Mouse (Mus musculus): Measurements from ENCODE around the gene Plekha7. TPM values are rescaled to one million over a fixed set of nuclear protein-coding genes. Genes with fewer than 3 reads are reported as not detected.
A peak's percentile ranks its signal among the peaks of the same experiment; 100 is the strongest.

Gene Plekha7
- polyA plus RNA-seq, 1 experiment, result 13.5 TPM

GRCm38 (mm10) chr7:116287959-116288358 is 20.2 kb downstream of the Plekha7 start:
- no peak overlapping the region for H3K27ac ChIP-seq (ENCODE audit: insufficient read depth, low read length)
- no peak for DNase-seq
- H3K4me3 ChIP-seq (replicated peaks; ENCODE audit: insufficient read depth, low read depth, low read length), result no peak overlapping the region
- no peak for TF ChIP-seq POLR2A (IDR thresholded peaks at IDR 0.05; ENCODE audit: borderline replicate concordance, insufficient read depth, low read length)
- no peak for TF ChIP-seq CTCF (IDR thresholded peaks at IDR 0.05; ENCODE audit: borderline replicate concordance, insufficient read depth, low read depth, low read length)
- WGBS, result 84% methylated on average over 5 of the region's 5 CpGs
- no peaks in the 10 kb centered on the region for H3K27me3 ChIP-seq (ENCODE audit: control insufficient read depth, insufficient read depth, low read length)
- H3K4me1 ChIP-seq (ENCODE audit: control insufficient read depth, insufficient read depth, low read length), result no peaks in the 10 kb centered on the region; the same call in 1 of the 2 replicates

GRCm38 (mm10) chr7:116286611-116287355 is 21.4 kb downstream of the Plekha7 start:
- H3K4me1 ChIP-seq (ENCODE audit: control insufficient read depth, insufficient read depth, low read length), result no peaks in the 10 kb centered on the region; the same call in 1 of the 2 replicates
- 59% methylated on average over 11 of the region's 11 CpGs for WGBS
- DNase-seq, result no peak
- H3K27me3 ChIP-seq (ENCODE audit: control insufficient read depth, insufficient read depth, low read length), result no peaks in the 10 kb centered on the region
- no peak overlapping the region for H3K4me3 ChIP-seq (replicated peaks; ENCODE audit: insufficient read depth, low read depth, low read length)
- no peak for TF ChIP-seq POLR2A (IDR thresholded peaks at IDR 0.05; ENCODE audit: borderline replicate concordance, insufficient read depth, low read length)
- no peak for TF ChIP-seq CTCF (IDR thresholded peaks at IDR 0.05; ENCODE audit: borderline replicate concordance, insufficient read depth, low read depth, low read length)
- no peak overlapping the region for H3K27ac ChIP-seq (ENCODE audit: insufficient read depth, low read length)

GRCm38 (mm10) chr7:116286173-116286572 is 22.0 kb downstream of the Plekha7 start:
- no peaks in the 10 kb centered on the region; the same call in 1 of the 2 replicates for H3K4me1 ChIP-seq (ENCODE audit: control insufficient read depth, insufficient read depth, low read length)
- DNase-seq, result no peak
- no peak for TF ChIP-seq POLR2A (IDR thresholded peaks at IDR 0.05; ENCODE audit: borderline replicate concordance, insufficient read depth, low read length)
- TF ChIP-seq CTCF (IDR thresholded peaks at IDR 0.05; ENCODE audit: borderline replicate concordance, insufficient read depth, low read depth, low read length), result no peak
- WGBS, result 49% methylated on average over 12 of the region's 12 CpGs
- H3K4me3 ChIP-seq (replicated peaks; ENCODE audit: insufficient read depth, low read depth, low read length), result no peak overlapping the region
- no peak overlapping the region for H3K27ac ChIP-seq (ENCODE audit: insufficient read depth, low read length)
- no peaks in the 10 kb centered on the region for H3K27me3 ChIP-seq (ENCODE audit: control insufficient read depth, insufficient read depth, low read length)

- H3K27ac ChIP-seq (ENCODE audit: insufficient read depth, low read length), result no peak overlapping the region
- WGBS, result 95% methylated on average over 1 of the region's 1 CpGs
- no peaks in the 10 kb centered on the region for H3K4me1 ChIP-seq (ENCODE audit: control insufficient read depth, insufficient read depth, low read length)
- DNase-seq, result no peak
- no peak overlapping the region for H3K4me3 ChIP-seq (replicated peaks; ENCODE audit: insufficient read depth, low read depth, low read length)
- no peak for TF ChIP-seq CTCF (IDR thresholded peaks at IDR 0.05; ENCODE audit: borderline replicate concordance, insufficient read depth, low read depth, low read length)
- no peak for TF ChIP-seq POLR2A (IDR thresholded peaks at IDR 0.05; ENCODE audit: borderline replicate concordance, insufficient read depth, low read length)
- no peaks in the 10 kb centered on the region for H3K27me3 ChIP-seq (ENCODE audit: control insufficient read depth, insufficient read depth, low read length)
These were observed 23.0 kb downstream of the Plekha7 start for GRCm38 (mm10) chr7:116285216-116285615.

GRCm38 (mm10) chr7:116282755-116283154 is 25.4 kb downstream of the Plekha7 start:
- no peak for TF ChIP-seq CTCF (IDR thresholded peaks at IDR 0.05; ENCODE audit: borderline replicate concordance, insufficient read depth, low read depth, low read length)
- TF ChIP-seq POLR2A (IDR thresholded peaks at IDR 0.05; ENCODE audit: borderline replicate concordance, insufficient read depth, low read length), result no peak
- Histone ChIP-seq H3K4me3 (replicated peaks; ENCODE audit: insufficient read depth, low read depth, low read length) (no peak overlapping the region), H3K4me1 (ENCODE audit: control insufficient read depth, insufficient read depth, low read length) (no peaks in the 10 kb centered on the region), H3K27me3 (ENCODE audit: control insufficient read depth, insufficient read depth, low read length) (no peaks in the 10 kb centered on the region), H3K27ac (ENCODE audit: insufficient read depth, low read length) (no peak overlapping the region)
- DNase-seq, result peak in 1 of 2 experiments; percentile 40
- 35% methylated on average over 11 of the region's 11 CpGs for WGBS

GRCm38 (mm10) chr7:116280126-116280525 is 28.1 kb downstream of the Plekha7 start:
- no peaks in the 10 kb centered on the region for H3K27me3 ChIP-seq (ENCODE audit: control insufficient read depth, insufficient read depth, low read length)
- H3K4me1 ChIP-seq (ENCODE audit: control insufficient read depth, insufficient read depth, low read length), result no peaks in the 10 kb centered on the region
- 68% methylated on average over 5 of the region's 5 CpGs for WGBS
- H3K27ac ChIP-seq (ENCODE audit: insufficient read depth, low read length), result no peak overlapping the region
- H3K4me3 ChIP-seq (replicated peaks; ENCODE audit: insufficient read depth, low read depth, low read length), result no peak overlapping the region
- TF ChIP-seq POLR2A (IDR thresholded peaks at IDR 0.05; ENCODE audit: borderline replicate concordance, insufficient read depth, low read length) (no peak), CTCF (IDR thresholded peaks at IDR 0.05; ENCODE audit: borderline replicate concordance, insufficient read depth, low read depth, low read length) (no peak)
- no peak for DNase-seq

- TF ChIP-seq POLR2A (IDR thresholded peaks at IDR 0.05; ENCODE audit: borderline replicate concordance, insufficient read depth, low read length) (no peak), CTCF (IDR thresholded peaks at IDR 0.05; ENCODE audit: borderline replicate concordance, insufficient read depth, low read depth, low read length) (no peak)
- WGBS, result 46% methylated on average over 9 of the region's 9 CpGs
- H3K27me3 ChIP-seq (ENCODE audit: control insufficient read depth, insufficient read depth, low read length), result no peaks in the 10 kb centered on the region
- H3K27ac ChIP-seq (ENCODE audit: insufficient read depth, low read length), result no peak overlapping the region
- no peak for DNase-seq
- no peaks in the 10 kb centered on the region for H3K4me1 ChIP-seq (ENCODE audit: control insufficient read depth, insufficient read depth, low read length)
- no peak overlapping the region for H3K4me3 ChIP-seq (replicated peaks; ENCODE audit: insufficient read depth, low read depth, low read length)
These were observed 29.9 kb downstream of the Plekha7 start for GRCm38 (mm10) chr7:116278280-116278679.

GRCm38 (mm10) chr7:116276315-116276714 is 31.9 kb downstream of the Plekha7 start:
- DNase-seq, result peak in 1 of 2 experiments; percentile 19
- Histone ChIP-seq H3K27ac (ENCODE audit: insufficient read depth, low read length) (no peak overlapping the region), H3K4me3 (replicated peaks; ENCODE audit: insufficient read depth, low read depth, low read length) (no peak overlapping the region), H3K4me1 (ENCODE audit: control insufficient read depth, insufficient read depth, low read length) (no peaks in the 10 kb centered on the region), H3K27me3 (ENCODE audit: control insufficient read depth, insufficient read depth, low read length) (no peaks in the 10 kb centered on the region)
- TF ChIP-seq CTCF (IDR thresholded peaks at IDR 0.05; ENCODE audit: borderline replicate concordance, insufficient read depth, low read depth, low read length), result no peak
- TF ChIP-seq POLR2A (IDR thresholded peaks at IDR 0.05; ENCODE audit: borderline replicate concordance, insufficient read depth, low read length), result no peak
